Mouse (Mus musculus) megakaryocyte, embryonic 14.5 days (primary cell): ENCODE measurements around the gene Incenp.

Source experiments
- FLI1 ChIP-seq: IDR thresholded peaks from 2 replicates; pipeline ENCODE4 v1.6.1; 2012; ENCODE audit warnings: low read length, inconsistent platforms, mixed read lengths
- GATA1 ChIP-seq: IDR thresholded peaks from 3 replicates; pipeline ENCODE4 v1.6.1; 2012; ENCODE audit warnings: mixed read lengths, low read length, inconsistent platforms, borderline replicate concordance

DNA sequence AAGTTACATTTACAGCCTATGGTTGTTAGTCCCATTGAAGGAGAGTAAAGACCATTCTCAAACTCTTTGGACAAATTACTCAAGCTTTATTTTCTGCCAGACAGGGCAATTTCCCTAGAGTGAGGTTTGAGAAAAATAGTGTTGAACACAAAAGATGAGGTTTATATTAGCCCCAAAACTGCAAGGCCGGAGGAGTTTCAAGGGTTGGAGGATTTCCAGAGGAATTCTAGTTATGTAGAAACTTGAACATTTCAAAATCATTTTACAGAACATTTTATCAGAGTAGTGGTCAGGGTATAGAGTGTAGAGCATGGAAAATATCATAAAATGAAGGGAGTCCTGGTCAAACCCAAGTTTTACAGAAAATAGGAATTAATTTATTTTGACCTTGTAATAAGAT is 34.5 kb downstream of the Incenp start:
- no peak for TF ChIP-seq GATA1
- no peak for TF ChIP-seq FLI1
